Mouse (Mus musculus) stomach, postnatal 0 days (tissue): ENCODE measurements around the gene Rfx1. TPM values are rescaled to one million over a fixed set of nuclear protein-coding genes. Genes with fewer than 3 reads are reported as not detected.

ENCODE experiments used
- ATAC-seq: fragments of 200-750 bp; cut with Nextera tagmentation; 2 replicates; pipeline ENCODE4 v1.8.0; 2017; ENCODE audit not compliant: low FRiP score, low TSS enrichment
- DNase-seq: peaks from one replicate; pipeline ENCODE4 v3.0.0-alpha.2; 2016; ENCODE audit warnings: low spot score
- H3K27ac ChIP-seq: fragments of 300-500 bp; sonication (generic); replicated peaks from 2 replicates; pipeline ENCODE4 v1.5.1; 2014; ENCODE audit warnings: mild to moderate bottlenecking, control low read depth
- H3K27me3 ChIP-seq: fragments of 300-500 bp; sonication (generic); 2 replicates; pipeline ENCODE4 v1.6.1; 2014; ENCODE audit warnings: low read length; ENCODE audit not compliant: control insufficient read depth, insufficient read depth
- H3K36me3 ChIP-seq: fragments of 300-500 bp; sonication (generic); 2 replicates; pipeline ENCODE4 v1.6.1; 2014; ENCODE audit warnings: low read length, mixed read lengths; ENCODE audit not compliant: control insufficient read depth, insufficient read depth
- H3K4me1 ChIP-seq: fragments of 300-500 bp; sonication (generic); replicated peaks from 2 replicates; pipeline ENCODE4 v1.6.1; 2014; ENCODE audit warnings: antibody characterized with exemption; ENCODE audit not compliant: control insufficient read depth, insufficient read depth
- H3K4me2 ChIP-seq: fragments of 300-500 bp; sonication (generic); replicated peaks from 2 replicates; pipeline ENCODE4 v1.6.1; 2014; ENCODE audit warnings: low read depth, mild to moderate bottlenecking, control low read depth, moderate library complexity
- H3K4me3 ChIP-seq: fragments of 300-500 bp; sonication (generic); 2 replicates; pipeline ENCODE4 v1.5.1; 2014; ENCODE audit warnings: low read depth, low read length, control low read depth
- H3K9ac ChIP-seq: fragments of 300-500 bp; sonication (generic); 2 replicates; pipeline ENCODE4 v1.6.1; 2014; ENCODE audit warnings: mild to moderate bottlenecking, low read length, control low read depth, mixed read lengths
- H3K9me3 ChIP-seq: fragments of 300-500 bp; sonication (generic); 2 replicates; pipeline ENCODE4 v1.6.1; 2016; ENCODE audit warnings: low read length; ENCODE audit not compliant: control insufficient read depth
- CTCF ChIP-seq: IDR thresholded peaks from 2 replicates; pipeline ENCODE4 v1.5.1; 2016; ENCODE audit warnings: antibody characterized with exemption, low read depth, mild to moderate bottlenecking, moderate library complexity
- EP300 ChIP-seq: optimal IDR thresholded peaks from 2 replicates; pipeline ENCODE3; 2016; ENCODE audit warnings: antibody characterized with exemption
- WGBS: fragments of 180-500 bp; shearing (Covaris S2); extraction: QIAGEN DNeasy Blood & Tissue Kit; methylation state at CpG from one replicate; pipeline ENCODE4 v1.1.7; 2014; 5-methylcytosine and 5-hydroxymethylcytosine counted together
- polyA plus RNA-seq: library from polyadenylated mRNA; unstranded; fragments of >200 nt; fragmentation: Nextera tagmentation; extraction: Ambion mirVana; gene quantifications from 2 replicates; pipeline ENCODE4 v1.2.1, GENCODE M21; 2015

Gene Rfx1
- polyA plus RNA-seq, 1 experiment from 2014 or later, result 2.7 TPM

GRCm38 (mm10) chr8:84024171-84024570, 42.5 kb upstream of the Rfx1 start:
- ATAC-seq, result no peak
- WGBS, result 18% methylated on average over 10 of the region's 10 CpGs
- Histone ChIP-seq H3K27ac (no peak overlapping the region), H3K36me3 (no peaks in the 10 kb centered on the region), H3K4me3 (no peak overlapping the region), H3K9me3 (no peaks in the 10 kb centered on the region), H3K9ac (no peak overlapping the region), H3K27me3 (peaks cover 2% of the 10 kb centered on the region; the same call in 1 of the 2 replicates), H3K4me1 (peaks cover 13% of the 10 kb centered on the region), H3K4me2 (no peak overlapping the region)
- TF ChIP-seq EP300 (no peak), CTCF (peak; percentile 75)
- DNase-seq, result peak; percentile 65

GRCm38 (mm10) chr8:84025863-84026262, 40.8 kb upstream of the Rfx1 start:
- ATAC-seq (peak; percentile 55; the same call in 1 of the 2 replicates), DNase-seq (peak; percentile 71)
- WGBS, result 2% methylated on average over 41 of the region's 41 CpGs
- Histone ChIP-seq H3K9me3 (no peaks in the 10 kb centered on the region), H3K27ac (no peak overlapping the region), H3K4me2 (peak overlapping the region; percentile 74), H3K9ac (peak overlapping the region; percentile 31; the same call in 1 of the 2 replicates), H3K27me3 (peaks cover 2% of the 10 kb centered on the region; the same call in 1 of the 2 replicates), H3K4me3 (peak overlapping the region; percentile 40), H3K36me3 (no peaks in the 10 kb centered on the region), H3K4me1 (peaks cover 13% of the 10 kb centered on the region)
- no peak for TF ChIP-seq CTCF
- TF ChIP-seq EP300, result no peak

GRCm38 (mm10) chr8:84027449-84027848, 39.2 kb upstream of the Rfx1 start:
- Histone ChIP-seq H3K27ac (no peak overlapping the region), H3K4me1 (peaks cover 10% of the 10 kb centered on the region; the same call in 1 of the 2 replicates), H3K4me3 (no peak overlapping the region), H3K36me3 (no peaks in the 10 kb centered on the region), H3K9me3 (no peaks in the 10 kb centered on the region), H3K9ac (no peak overlapping the region), H3K4me2 (no peak overlapping the region), H3K27me3 (peaks cover 2% of the 10 kb centered on the region; the same call in 1 of the 2 replicates)
- ATAC-seq, result no peak
- 13% methylated on average over 10 of the region's 10 CpGs for WGBS
- no peak for DNase-seq
- no peak for TF ChIP-seq CTCF
- no peak for TF ChIP-seq EP300

- H3K27ac ChIP-seq, result no peak overlapping the region
- H3K9me3 ChIP-seq, result no peaks in the 10 kb centered on the region
- DNase-seq (no peak), ATAC-seq (no peak)
- no peaks in the 10 kb centered on the region for H3K36me3 ChIP-seq
- H3K4me3 ChIP-seq, result no peak overlapping the region
- H3K4me2 ChIP-seq, result no peak overlapping the region
- H3K4me1 ChIP-seq, result 0 out of 2 replicates have a peak, but pooled peaks cover 3% of the 10 kb centered on the region
- WGBS, result 88% methylated on average over 5 of the region's 5 CpGs
- no peak overlapping the region for H3K9ac ChIP-seq
- no peak for TF ChIP-seq CTCF
- TF ChIP-seq EP300, result no peak
- H3K27me3 ChIP-seq, result peaks cover 2% of the 10 kb centered on the region; the same call in 1 of the 2 replicates
Measured at GRCm38 (mm10) chr8:84029272-84029671, 37.4 kb upstream of the Rfx1 start.

- no peak for TF ChIP-seq CTCF
- TF ChIP-seq EP300, result no peak
- DNase-seq (no peak), ATAC-seq (no peak)
- Histone ChIP-seq H3K36me3 (no peaks in the 10 kb centered on the region), H3K27me3 (no peaks in the 10 kb centered on the region), H3K4me2 (no peak overlapping the region), H3K4me1 (no peaks in the 10 kb centered on the region), H3K9ac (no peak overlapping the region), H3K27ac (no peak overlapping the region), H3K9me3 (no peaks in the 10 kb centered on the region), H3K4me3 (no peak overlapping the region)
- WGBS, result 74% methylated on average over 4 of the region's 4 CpGs
Measured at GRCm38 (mm10) chr8:84032777-84033176, 33.9 kb upstream of the Rfx1 start.

- Histone ChIP-seq H3K4me2 (no peak overlapping the region), H3K27me3 (no peaks in the 10 kb centered on the region), H3K4me3 (no peak overlapping the region), H3K9me3 (no peaks in the 10 kb centered on the region), H3K4me1 (no peaks in the 10 kb centered on the region), H3K27ac (no peak overlapping the region), H3K36me3 (no peaks in the 10 kb centered on the region), H3K9ac (no peak overlapping the region)
- TF ChIP-seq CTCF, result no peak
- no peak for TF ChIP-seq EP300
- 52% methylated on average over 5 of the region's 5 CpGs for WGBS
- ATAC-seq, result no peak
- DNase-seq, result no peak
Measured at GRCm38 (mm10) chr8:84038015-84038414, 28.6 kb upstream of the Rfx1 start.
